Mouse (Mus musculus) lung, adult 2 months (tissue): ENCODE results near the gene Yipf6. TPM values are rescaled to one million over a fixed set of nuclear protein-coding genes. Genes with fewer than 3 reads are reported as not detected.

Source experiments
- DNase-seq: peaks from one replicate; pipeline ENCODE4 v3.0.0; 2022
- H3K4me1 ChIP-seq: fragments of 200-500 bp; 2 replicates; pipeline ENCODE4 v1.6.1; 2011; ENCODE audit warnings: low read length; ENCODE audit not compliant: control insufficient read depth, insufficient read depth
- H3K4me3 ChIP-seq: fragments of 200-500 bp; replicated peaks from 2 replicates; pipeline ENCODE3; 2011; ENCODE audit warnings: low read depth, mild to moderate bottlenecking, control low read depth, low read length; ENCODE audit errors: extremely low read depth
- CTCF ChIP-seq: fragments of 200-500 bp; IDR thresholded peaks from 2 replicates; pipeline ENCODE4 v1.5.1; 2011; ENCODE audit warnings: mild to moderate bottlenecking, low read length, control low read depth; ENCODE audit not compliant: insufficient read depth
- POLR2A ChIP-seq: fragments of 200-500 bp; IDR thresholded peaks from 2 replicates; pipeline ENCODE4 v1.6.1; 2011; ENCODE audit warnings: low read depth, mild to moderate bottlenecking, control low read depth, low read length, borderline replicate concordance; ENCODE audit errors: extremely low read depth
- WGBS: fragments of 180-500 bp; shearing (Covaris S2); methylation state at CpG from one replicate; pipeline ENCODE4 v1.1.7; 2018; 5-methylcytosine and 5-hydroxymethylcytosine counted together
- polyA plus RNA-seq: library from polyadenylated mRNA; depleted of rRNA; stranded (reverse); fragments of >200 nt; gene quantifications from 2 replicates; pipeline ENCODE4 v1.2.3, GENCODE M21; 2012; rRNA removed

The Yipf6 gene
- 25.8 and 35.3 TPM in 2 replicates for polyA plus RNA-seq

DNA sequence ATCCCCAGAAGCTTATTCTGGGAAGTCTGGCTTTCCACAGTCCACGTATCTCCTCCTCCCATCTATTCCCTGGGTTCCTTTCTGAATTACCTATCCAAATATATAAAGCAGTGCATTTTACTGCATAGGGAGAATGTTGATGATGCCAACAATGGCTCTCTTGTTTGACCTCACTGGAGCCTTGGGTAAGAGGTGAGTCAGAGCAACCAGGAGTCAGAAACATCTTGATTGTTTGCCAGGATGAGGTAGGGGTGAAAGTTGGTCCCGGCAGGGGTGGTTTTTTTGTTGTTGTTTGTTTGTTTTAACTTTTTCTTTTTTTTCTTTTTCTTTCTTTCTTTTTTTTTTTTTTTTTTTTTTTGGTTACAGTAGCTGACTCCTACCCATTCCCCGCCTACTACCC, at the start of gene Yipf6:
Gene Yipf6, plus strand, starts transcription at position 216 of the 400 bp plus-strand sequence.
- no peaks in the 10 kb centered on the region for H3K4me1 ChIP-seq
- no peak for DNase-seq
- no peak for TF ChIP-seq CTCF
- TF ChIP-seq POLR2A: no peak
- peak within 1 kb of the TSS; percentile 86 for H3K4me3 ChIP-seq
- 67% methylated on average over 3 of the region's 3 CpGs for WGBS

DNA sequence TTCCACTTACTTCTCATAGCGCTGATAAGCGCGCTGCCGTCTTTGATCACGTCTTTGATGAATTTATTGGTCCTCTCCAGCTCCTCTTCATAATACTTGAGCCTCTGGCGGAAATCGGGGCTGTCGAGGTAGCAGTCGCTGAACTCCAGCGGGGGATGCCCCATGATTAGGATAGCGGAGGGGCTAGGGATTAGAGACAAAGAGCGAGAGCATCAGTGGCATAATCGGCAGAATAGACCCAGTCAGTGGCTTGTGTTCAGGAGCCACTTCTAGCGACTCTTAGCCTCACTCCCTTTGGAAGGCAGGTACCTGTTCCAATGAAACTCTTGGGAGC, 46.1 kb upstream of the Yipf6 start:
- Histone ChIP-seq H3K4me1 (peaks cover 2% of the 10 kb centered on the region; the same call in 1 of the 2 replicates), H3K4me3 (peak overlapping the region; percentile 82)
- 22% methylated on average over 14 of the region's 14 CpGs for WGBS
- TF ChIP-seq POLR2A (no peak), CTCF (no peak)
- no peak for DNase-seq

DNA sequence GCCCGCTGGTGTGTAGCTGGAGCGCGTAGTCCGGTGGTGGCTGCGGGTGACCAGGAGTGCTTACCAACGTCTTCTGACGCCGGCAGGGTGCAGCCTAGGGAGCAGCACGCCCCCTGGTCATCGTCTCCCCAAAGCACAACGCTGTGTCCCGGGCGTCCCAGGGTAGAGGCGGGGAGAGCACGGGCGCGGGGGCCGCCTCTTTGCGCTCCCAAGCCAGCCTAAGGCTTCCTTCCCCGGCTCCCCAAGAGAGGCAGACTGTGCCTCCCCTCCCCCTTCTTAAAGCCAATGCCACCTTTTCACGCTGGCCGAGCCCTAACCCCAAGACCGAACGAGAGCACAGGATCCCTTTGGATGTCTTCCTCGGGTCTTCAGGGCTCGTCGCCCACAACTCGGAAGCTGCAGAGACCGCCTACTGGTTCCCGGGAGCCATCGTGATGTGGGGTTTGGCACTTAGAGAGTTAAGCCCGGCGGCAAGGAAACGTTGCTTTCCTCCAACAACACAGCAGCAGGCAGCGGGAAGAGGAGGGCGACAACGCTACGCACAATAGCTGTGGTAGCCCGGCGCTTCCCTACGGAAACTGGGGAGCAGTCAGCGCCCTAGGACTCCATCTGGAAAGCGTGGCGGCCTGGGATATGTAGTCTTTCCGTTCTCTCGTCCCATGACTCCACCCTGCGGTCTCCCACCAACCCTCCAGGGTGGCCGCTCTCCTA, 45.6 kb upstream of the Yipf6 start, which contains the start of gene Ophn1:
Gene Ophn1, minus strand, starts transcription at position 620 of the 711 bp plus-strand sequence.
- TF ChIP-seq POLR2A (peak; percentile 63; the same call in 1 of the 2 replicates), CTCF (no peak)
- 18% methylated on average over 48 of the region's 48 CpGs for WGBS
- Histone ChIP-seq H3K4me1 (peaks cover 2% of the 10 kb centered on the region; the same call in 1 of the 2 replicates), H3K4me3 (peak within 1 kb of the TSS; percentile 82)
- DNase-seq: peak; percentile 65

DNA sequence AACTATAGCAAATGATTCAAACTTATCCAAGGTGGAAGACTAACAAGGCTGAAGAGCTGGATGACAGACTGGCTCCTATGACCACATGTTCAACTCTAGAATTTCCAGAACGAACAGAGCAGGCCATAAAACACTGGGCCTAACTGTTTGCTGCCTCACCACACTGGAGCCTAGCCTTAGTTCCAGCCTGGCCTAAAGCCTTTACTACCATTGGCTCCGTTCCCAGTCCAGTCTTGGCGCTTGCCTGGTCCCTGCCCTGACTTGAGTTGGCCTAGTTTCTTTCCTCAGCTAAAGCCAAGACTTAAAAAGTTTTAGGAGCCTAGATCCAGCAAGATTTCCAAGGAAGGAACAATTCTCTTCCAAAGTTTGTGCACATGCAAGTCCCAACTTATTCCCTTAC, 37.8 kb upstream of the Yipf6 start:
- no peak for DNase-seq
- 56% methylated on average over 3 of the region's 3 CpGs for WGBS
- Histone ChIP-seq H3K4me3 (no peak overlapping the region), H3K4me1 (no peaks in the 10 kb centered on the region)
- no peak for TF ChIP-seq POLR2A
- TF ChIP-seq CTCF: no peak

DNA sequence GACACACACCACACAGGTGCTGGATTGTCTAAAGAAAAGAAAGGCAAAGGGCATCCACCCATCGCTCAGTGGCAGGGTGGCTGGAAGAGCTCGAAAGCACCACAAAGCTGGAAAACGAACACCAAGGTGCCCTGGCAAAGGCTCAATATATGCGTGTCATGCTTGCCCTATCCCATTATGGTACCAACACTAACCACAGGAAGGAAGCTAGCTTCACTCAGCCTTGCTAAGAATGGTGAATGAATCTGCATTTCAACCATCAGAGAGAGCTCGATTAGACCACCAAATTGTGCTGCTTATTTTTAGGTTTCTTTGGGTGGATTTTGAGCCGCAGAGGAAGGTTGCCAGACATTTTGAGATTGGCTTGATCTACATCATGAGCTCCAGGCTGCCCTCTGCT, 31.9 kb upstream of the Yipf6 start:
- DNase-seq: no peak
- Histone ChIP-seq H3K4me3 (no peak overlapping the region), H3K4me1 (no peaks in the 10 kb centered on the region)
- TF ChIP-seq POLR2A: no peak
- 80% methylated on average over 6 of the region's 6 CpGs for WGBS

DNA sequence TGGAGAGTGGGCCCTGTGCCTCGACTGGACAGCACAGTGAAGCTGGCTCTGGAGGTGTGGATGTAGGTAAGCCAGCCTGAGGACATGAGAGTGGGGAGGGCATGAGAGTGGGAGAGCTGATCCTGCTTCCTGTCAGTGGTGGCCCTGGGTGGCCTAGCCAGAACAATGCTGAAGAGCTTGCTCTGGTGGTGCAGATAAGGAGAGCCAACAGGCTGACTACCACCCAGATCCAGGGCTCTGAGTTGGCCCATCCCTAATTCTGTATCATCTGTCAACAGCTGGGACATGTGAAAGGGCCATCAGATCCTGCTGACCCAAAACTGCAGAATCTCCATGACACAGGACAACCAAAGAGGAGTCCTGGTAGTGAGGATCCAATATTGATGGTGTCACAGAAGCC, 27.2 kb upstream of the Yipf6 start:
- no peak for DNase-seq
- Histone ChIP-seq H3K4me1 (no peaks in the 10 kb centered on the region), H3K4me3 (no peak overlapping the region)
- no peak for TF ChIP-seq POLR2A
- no peak for TF ChIP-seq CTCF
- WGBS: 39% methylated on average over 1 of the region's 1 CpGs

DNA sequence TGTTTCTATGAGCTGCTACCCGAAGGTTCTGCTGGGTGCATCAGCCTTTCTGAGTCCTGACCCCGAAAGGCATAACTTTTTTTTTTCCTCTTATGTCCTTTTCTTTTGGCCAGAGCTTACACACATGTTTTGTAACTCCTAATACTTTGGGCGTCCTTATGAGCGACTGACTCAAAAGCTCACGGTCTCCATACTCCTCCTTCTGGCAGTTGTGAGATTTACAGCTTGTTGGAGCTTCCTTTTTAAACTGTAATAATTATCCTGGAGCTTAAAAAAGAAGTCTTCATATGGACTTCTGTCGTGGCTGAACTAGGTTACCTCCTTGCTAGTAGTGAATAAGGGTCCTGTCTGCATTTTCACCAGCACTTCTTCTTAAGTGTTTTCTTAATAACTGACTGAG, 16.7 kb upstream of the Yipf6 start:
- no peak for DNase-seq
- TF ChIP-seq POLR2A (no peak), CTCF (0 out of 2 replicates have a peak, but pooled peaks have one; percentile 18)
- WGBS: 22% methylated on average over 6 of the region's 6 CpGs
- Histone ChIP-seq H3K4me1 (no peaks in the 10 kb centered on the region), H3K4me3 (no peak overlapping the region)

DNA sequence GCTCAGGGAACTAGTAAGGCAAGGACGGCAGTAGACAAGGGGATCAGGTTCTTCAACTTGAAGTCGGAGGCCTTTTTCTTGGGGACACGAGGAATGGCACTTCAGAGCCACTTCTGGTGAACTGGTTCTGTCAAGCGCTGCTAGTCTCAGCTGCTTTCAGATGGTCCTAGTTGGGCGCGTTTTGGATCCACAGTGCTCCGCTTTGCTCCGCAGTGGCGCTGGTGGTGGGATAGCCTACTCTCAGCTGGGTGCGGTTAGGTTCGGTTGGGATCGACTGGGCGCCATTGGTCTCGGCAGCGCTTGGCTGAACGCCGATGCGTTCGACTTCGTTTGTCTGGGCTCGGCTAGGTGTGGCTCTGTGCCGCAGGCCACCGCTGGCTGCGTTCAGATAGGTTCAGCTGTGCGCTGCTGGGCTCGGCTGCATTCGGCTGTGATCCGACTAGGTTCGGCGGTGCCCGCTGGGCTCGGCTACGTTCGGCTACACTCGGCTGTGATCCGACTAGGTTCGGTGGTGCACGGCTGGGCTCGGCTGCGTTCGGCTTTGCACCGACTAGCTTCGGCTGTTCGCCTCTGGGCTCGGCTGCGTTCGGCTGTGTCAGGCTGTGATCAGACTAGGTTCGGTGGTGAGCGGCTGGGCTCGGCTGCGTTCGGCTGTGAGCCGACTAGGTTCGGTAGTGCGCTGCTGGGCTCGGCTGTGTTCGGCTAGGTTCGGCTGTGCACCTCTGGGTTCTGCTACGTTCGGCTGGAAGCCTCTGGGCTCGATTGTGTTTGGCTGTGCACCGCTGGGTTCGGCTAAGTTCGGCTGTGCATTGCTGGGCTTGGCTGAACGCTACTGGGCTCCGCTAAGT, 815 bp downstream of the Yipf6 start:
- H3K4me3 ChIP-seq: peak overlapping the region; percentile 86
- DNase-seq: peak; percentile 92
- WGBS: 26% methylated on average over 66 of the region's 66 CpGs
- H3K4me1 ChIP-seq: no peaks in the 10 kb centered on the region
- TF ChIP-seq CTCF: no peak
- peak; percentile 78; the same call in 1 of the 2 replicates for TF ChIP-seq POLR2A

DNA sequence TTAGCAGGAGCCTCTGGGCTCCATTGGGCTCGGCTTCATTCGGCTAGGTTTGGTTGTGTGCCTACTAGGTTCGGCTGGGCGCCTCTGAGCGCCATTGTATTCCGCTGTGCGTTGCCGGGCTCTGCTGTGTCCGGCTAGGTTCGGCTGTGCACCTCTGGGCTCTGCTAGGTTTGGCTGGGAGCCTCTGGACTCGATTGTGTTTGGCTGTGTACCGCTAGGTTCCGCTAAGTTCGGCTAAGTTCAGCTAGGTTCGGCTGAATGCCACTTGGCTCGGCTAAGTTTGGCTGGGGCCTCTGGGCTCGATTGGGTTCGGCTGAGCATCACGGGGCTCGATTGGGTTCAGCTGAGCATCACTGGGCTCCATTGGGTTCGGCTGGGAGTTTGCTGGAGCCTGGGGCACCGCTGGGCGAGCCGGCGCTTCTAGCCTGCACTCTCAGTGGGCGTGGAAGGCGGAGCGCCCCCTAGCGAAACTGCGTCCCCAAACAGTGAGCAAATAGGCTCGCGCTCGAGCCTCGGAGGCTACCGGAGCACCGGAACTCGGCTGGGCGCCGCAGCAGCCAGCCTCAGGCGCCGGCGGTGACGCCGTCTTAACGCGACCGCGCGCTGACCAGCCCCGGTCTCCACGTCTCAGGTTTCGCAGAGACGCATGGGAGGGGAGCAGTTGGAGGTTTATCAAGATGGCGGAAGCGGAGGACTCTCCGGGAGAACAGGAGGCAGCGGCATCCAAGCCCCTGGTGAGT, 1.6 kb downstream of the Yipf6 start:
- H3K4me3 ChIP-seq: peak overlapping the region; percentile 92
- H3K4me1 ChIP-seq: no peaks in the 10 kb centered on the region
- TF ChIP-seq POLR2A (0 out of 2 replicates have a peak, but pooled peaks have one; percentile 2), CTCF (peak; percentile 53)
- WGBS: 33% methylated on average over 57 of the region's 57 CpGs
- peak; percentile 87 for DNase-seq
